Mouse (Mus musculus): ENCODE measurements around the gene Duoxa2. TPM values are rescaled to one million over a fixed set of nuclear protein-coding genes. Genes with fewer than 3 reads are reported as not detected.

The Duoxa2 gene
- polyA plus RNA-seq, 1 experiment from 2014 or later, result not detected

DNA sequence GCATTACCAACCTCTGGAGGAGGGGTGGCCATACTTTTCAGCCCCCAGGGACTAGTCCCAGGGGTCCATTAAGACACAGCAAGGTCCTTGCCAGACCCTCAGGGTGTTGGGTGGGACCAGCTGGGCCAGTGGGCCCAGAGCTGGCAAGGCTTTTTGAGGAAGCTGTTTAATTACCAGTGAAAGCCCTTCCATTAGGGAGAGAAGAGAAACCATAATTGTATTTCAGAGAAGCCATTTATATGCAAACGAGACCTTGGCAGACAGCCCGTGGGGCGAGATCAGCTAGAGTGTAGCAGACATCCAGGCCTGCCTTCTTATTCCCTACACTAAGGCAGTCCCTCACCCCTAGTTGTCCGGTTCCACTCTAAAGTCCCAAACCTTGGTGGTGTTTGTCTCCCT lies 53.2 kb downstream of the Duoxa2 start:
- WGBS, result 61% methylated on average over 4 of the region's 4 CpGs
- Histone ChIP-seq H3K4me3 (ENCODE audit: low read depth, low read length) (no peak overlapping the region), H3K4me1 (ENCODE audit: insufficient read depth) (0 out of 2 replicates have a peak, but pooled peaks cover 3% of the 10 kb centered on the region), H3K36me3 (ENCODE audit: insufficient read depth) (peaks cover 25% of the 10 kb centered on the region), H3K27me3 (ENCODE audit: insufficient read depth, low read length) (no peaks in the 10 kb centered on the region), H3K4me2 (no peak overlapping the region), H3K27ac (ENCODE audit: low read depth) (peak overlapping the region; percentile 19; the same call in 1 of the 2 replicates), H3K9me3 (ENCODE audit: low read depth, low read length) (no peaks in the 10 kb centered on the region), H3K9ac (no peak overlapping the region)
- no peak for TF ChIP-seq CTCF (IDR thresholded peaks at IDR 0.05; ENCODE audit: low read depth)
- DNase-seq (peak; percentile 79), ATAC-seq (ENCODE audit: insufficient read depth) (no peak)

Other genes with a start within 250 kb of the Duoxa2 start
- 11.5 and 14.3 TPM in 2 replicates for gene Spg11, start 180.5 kb upstream of the Duoxa2 start, polyA plus RNA-seq (2014; fragmentation: Nextera tagmentation; extraction: Ambion mirVana)
- 308 and 336 TPM in 2 replicates for gene B2m, start 151.2 kb upstream of the Duoxa2 start, polyA plus RNA-seq (2014; fragmentation: Nextera tagmentation; extraction: Ambion mirVana)
- gene Trim69, start 138.2 kb upstream of the Duoxa2 start, polyA plus RNA-seq (2014; fragmentation: Nextera tagmentation; extraction: Ambion mirVana), result not detected in 2 replicates
- not detected in 2 replicates for gene Patl2, start 112.7 kb upstream of the Duoxa2 start, polyA plus RNA-seq (2014; fragmentation: Nextera tagmentation; extraction: Ambion mirVana)
- not detected in 2 replicates for gene Terb2, start 112.6 kb upstream of the Duoxa2 start, polyA plus RNA-seq (2014; fragmentation: Nextera tagmentation; extraction: Ambion mirVana)
- gene Sord, start 64.2 kb upstream of the Duoxa2 start, polyA plus RNA-seq (2014; fragmentation: Nextera tagmentation; extraction: Ambion mirVana), result 16.0 and 16.2 TPM in 2 replicates
- gene Duox2, start 451 bp upstream of the Duoxa2 start, polyA plus RNA-seq (2014; fragmentation: Nextera tagmentation; extraction: Ambion mirVana), result 0.07 TPM in 1 of 2 replicates, not detected in the other
- gene Duoxa1, start 14.8 kb downstream of the Duoxa2 start, polyA plus RNA-seq (2014; fragmentation: Nextera tagmentation; extraction: Ambion mirVana), result not detected in 2 replicates
- not detected in 2 replicates for gene Duox1, start 16.8 kb downstream of the Duoxa2 start, polyA plus RNA-seq (2014; fragmentation: Nextera tagmentation; extraction: Ambion mirVana)
- gene Shf, start 70.3 kb downstream of the Duoxa2 start, polyA plus RNA-seq (2014; fragmentation: Nextera tagmentation; extraction: Ambion mirVana), result 3.7 and 5.1 TPM in 2 replicates
- gene Slc28a2, start 127.6 kb downstream of the Duoxa2 start, polyA plus RNA-seq (2014; fragmentation: Nextera tagmentation; extraction: Ambion mirVana), result 0.12 and 0.26 TPM in 2 replicates
- not detected in 2 replicates for gene Gm14085, start 186.0 kb downstream of the Duoxa2 start, polyA plus RNA-seq (2014; fragmentation: Nextera tagmentation; extraction: Ambion mirVana)

Measured in lung, embryonic 14.5 days (tissue).